Mouse (Mus musculus): ENCODE results near the gene Tubb4a. TPM values are rescaled to one million over a fixed set of nuclear protein-coding genes. Genes with fewer than 3 reads are reported as not detected.
"Not testable (repeated sequence)": the region's sequence is repeated elsewhere in the genome, so short reads cannot be mapped to it uniquely, and the experiment has no call there.

The Tubb4a gene
- 1 to 10 TPM; 1.3 to 1.4 TPM for total RNA-seq (2021)
- long read RNA-seq, experiment 1 = 0 reads
- long read RNA-seq, experiment 2 = 0 reads

DNA sequence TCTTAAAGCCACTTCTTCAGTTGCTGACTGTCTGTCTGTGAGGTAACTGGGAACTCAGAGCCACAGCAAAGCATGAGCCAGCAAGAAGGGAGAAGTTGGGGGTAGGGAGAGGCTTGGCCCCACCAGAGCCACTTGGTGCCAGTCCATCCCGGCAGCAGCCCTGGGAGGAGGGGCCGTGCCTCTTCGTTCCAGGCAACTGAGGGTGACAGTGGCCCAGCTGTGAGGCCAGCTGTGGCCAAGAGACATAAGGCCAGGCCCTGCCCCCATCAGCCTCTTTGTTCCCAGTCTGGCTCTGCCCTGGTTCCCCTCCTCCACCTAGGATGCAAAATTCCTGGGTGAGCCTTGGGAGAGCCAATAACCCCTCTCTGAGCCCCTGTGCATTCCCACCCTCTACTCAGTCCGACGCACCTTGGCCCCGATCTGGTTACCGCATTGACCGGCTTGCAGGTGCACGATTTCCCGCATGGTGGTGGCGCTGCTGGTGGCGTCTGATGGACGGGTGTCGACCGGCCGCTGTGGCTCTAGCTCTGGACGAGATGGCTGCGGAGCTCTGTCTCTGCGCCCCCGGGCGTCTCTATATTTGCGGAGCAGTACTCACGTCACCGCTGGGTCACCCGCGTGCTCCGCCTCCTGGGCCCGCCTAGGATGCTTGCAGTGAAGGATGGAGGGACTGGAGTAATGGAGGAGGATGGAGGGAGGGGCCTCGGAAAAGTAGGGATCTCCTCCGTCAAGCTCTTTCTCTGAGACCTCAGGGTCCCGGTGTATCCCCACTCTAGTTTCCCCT lies at the start of gene Tubb4a:
Gene Tubb4a, minus strand, starts transcription at position 734 of the 784 bp plus-strand sequence.
- DNase-seq = peak in 1 of 2 experiments; percentile 23
- intact Hi-C loops (cut with DNase I) = no loop called here

DNA sequence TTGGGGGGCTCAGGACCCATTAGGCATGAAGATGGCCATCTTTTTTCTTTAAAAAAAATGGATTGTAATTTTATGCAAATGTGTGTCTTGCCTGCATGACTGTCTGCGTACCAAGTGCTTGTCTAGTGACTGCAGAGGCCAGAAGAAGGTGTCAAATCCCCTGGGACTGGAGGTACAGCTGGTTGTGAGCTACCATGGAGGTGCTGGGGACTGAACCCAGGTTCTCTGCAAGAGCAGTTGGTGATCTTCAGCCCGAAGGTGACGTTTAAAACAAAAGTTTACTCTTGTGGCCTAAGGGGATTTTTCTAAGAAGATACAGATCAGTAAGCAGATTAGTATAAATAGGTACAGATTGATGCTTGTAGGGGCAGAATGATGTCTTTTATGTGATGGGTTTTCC lies 48.1 kb upstream of the Tubb4a start:
- intact Hi-C loops (cut with DNase I) = no loop called here
- no peak for DNase-seq

DNA sequence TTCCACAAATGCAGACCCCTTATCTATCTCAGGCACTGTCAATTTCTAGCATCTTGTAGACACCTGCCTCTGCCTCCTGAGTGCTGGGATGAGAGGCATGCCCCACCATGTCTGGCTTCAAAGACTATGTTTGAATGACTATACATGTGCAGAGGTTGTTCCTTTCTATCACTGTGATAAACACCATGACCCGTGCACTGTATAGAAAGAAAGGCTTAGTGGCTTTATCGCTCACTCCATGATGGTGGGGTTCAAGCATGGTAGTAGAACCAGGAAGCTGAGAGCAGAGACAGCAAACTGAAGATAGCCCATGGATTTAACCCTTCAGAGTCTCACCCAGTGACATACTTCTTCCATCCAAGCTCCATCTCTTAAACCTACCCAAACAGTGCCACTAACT lies 47.1 kb upstream of the Tubb4a start:
- intact Hi-C loops (cut with DNase I) = no loop called here
- no peak for DNase-seq

DNA sequence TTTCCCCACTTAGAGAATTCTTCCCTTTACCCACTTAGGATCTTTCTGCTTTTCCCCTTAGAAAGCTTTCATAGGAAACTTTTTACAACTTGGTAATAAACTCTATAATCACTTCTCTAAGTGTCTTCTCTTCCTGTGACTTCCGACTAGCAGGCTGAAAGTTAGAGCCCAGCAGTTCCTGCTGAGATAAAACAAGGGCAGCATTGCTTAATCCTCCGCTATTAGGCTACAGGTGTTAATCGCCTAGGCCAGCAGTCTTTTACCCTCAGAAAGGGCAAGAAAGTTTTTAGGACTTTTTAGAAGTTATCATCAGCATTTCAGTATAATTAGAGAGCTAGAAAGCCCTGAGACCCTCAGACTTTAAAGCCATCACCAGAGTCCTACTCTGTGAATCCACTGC lies 46.4 kb upstream of the Tubb4a start:
- DNase-seq; intact Hi-C loops (cut with DNase I): not testable (repeated sequence)

DNA sequence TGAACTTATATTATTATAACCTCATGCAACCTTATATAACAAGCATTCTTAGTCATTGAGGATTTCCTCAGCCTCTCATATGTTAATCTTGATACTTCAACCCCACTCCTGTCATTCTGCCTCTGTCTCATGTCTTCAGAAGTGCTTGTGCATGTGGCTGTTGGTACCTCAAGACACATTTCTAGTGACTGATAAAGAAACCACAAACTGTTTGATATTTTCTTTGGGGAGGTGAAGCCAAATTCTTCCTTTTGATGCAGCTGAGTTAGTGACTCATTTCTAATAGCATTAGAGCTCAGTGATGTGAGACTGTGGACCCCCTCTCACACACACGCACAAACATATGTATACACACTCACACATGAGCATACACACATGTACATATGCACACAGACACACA lies 44.2 kb upstream of the Tubb4a start:
- DNase-seq = no peak

DNA sequence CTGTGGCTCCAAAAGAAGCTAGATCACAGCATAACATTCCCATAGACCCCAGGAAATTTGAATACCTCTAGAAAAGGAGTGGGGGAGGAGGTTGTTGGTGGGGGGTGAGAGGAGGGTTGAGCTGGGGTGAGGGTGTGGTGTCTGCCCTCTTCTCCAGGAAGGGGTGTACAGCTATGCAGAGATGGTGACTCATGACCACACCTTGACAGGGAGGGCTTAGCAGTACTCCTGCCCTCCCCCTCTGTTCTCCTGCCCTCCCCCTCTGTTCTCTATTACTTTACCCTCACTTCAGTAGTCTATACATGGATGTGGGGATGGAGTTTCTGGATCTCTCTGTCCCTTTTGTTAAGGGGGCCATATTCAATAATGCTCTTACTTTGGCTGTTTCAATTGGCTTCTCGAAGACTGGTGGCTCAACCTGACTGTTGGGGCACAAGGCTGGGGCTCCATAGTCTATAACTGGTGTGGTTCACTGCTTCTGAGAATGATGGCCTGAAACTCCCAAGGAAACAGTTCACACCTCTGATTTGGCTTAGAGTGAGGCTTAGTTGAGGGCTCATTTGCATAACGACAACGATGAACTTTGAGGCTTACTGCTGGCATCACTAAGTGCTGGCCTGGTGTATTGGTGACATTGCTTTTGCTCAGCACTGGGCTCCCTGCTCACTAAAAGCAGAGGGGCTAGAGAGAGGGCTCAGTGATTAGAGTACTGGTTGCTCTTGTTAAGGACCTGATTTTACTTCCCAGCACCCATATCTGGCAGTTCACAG lies 38.5 kb upstream of the Tubb4a start:
- DNase-seq = no peak
- intact Hi-C loops (cut with DNase I) = no loop called here

More for the DNA sequence above, 44.2 kb upstream of the Tubb4a start:
- intact Hi-C loops (cut with DNase I) = no loop called here

DNA sequence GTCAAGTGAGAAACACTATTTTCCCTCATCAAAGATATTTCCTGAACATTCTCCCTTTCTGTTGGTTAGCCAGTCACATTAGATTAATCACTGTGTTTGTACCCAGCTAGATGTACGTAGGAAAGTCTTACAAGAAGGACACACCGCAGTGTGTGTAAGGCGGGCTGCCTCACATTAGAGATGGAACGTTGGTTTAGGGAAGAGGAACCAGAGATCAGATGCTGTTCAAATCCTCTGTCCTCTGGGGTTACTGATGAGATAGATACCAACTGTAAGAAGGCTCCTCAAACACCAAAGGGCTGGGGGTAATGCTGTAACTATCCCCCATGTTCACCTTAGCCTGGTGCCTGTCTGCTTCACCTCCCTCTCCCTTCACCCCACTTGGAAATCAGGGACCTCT lies 37.2 kb upstream of the Tubb4a start:
- DNase-seq = no peak
- intact Hi-C loops (cut with DNase I) = no loop called here

DNA sequence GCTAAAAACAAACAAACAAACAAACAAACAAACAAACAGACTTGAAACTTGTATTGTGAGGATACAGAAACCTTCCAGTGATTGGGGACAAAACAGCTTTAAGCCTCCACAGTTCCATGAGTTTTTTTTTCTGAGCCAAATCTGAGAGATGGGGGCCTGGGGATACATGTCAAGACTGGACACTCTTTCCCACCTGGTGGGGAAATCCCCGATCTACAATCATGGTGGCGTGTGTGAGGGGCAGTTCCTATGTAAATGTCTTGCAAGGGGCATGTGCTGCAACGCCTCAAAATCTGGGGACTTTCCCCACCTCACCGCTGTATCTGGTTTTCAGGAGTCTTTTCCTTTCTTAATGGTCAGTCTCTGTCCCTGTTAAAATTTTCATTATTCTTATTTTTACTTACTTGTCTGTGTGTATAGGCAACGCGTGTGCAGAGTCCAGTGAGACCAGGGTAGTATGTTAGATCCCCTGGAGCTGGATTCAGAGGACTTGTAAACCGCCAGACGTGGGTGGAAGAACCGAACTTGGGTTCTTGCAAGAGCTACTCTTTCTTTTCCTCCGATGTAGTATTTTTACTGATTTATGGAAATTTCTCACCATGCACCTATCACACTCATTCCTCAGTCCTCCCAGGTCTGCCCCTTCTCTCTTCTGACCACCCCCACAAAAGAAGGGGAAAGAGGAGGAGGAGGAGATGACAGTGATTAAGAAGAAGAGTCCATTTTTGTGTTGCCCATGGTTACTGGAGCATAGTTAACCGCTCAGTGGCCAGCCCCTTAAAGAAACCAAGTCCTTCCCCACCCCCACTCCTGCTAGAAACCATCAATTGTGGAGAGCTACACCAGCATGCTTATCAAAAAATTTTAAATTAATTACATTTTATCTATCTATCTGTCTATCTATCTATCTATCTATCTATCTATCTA lies 35.9 kb upstream of the Tubb4a start:
- intact Hi-C loops (cut with DNase I) = no loop called here
- no peak for DNase-seq

DNA sequence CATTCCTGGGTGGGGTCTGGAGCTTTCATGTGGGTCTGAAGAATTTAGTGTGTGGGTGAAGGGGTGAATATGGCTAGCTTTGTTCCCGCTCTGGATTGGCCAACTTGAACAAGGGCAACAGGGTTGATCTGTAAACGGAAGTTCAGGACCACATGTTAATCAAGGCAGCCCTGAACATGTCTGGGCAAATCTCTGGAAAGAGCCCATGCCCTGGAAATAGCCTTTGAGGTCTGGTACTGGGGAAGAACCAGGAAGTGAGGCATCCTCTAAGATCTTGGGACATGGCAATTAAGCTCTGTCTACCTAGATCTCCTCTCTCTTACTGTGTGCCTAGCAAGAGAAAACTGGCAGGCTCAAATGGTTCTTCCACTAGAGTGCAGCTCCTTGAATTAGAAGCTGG lies 34.3 kb upstream of the Tubb4a start:
- DNase-seq = no peak
- intact Hi-C loops (cut with DNase I) = no loop called here

DNA sequence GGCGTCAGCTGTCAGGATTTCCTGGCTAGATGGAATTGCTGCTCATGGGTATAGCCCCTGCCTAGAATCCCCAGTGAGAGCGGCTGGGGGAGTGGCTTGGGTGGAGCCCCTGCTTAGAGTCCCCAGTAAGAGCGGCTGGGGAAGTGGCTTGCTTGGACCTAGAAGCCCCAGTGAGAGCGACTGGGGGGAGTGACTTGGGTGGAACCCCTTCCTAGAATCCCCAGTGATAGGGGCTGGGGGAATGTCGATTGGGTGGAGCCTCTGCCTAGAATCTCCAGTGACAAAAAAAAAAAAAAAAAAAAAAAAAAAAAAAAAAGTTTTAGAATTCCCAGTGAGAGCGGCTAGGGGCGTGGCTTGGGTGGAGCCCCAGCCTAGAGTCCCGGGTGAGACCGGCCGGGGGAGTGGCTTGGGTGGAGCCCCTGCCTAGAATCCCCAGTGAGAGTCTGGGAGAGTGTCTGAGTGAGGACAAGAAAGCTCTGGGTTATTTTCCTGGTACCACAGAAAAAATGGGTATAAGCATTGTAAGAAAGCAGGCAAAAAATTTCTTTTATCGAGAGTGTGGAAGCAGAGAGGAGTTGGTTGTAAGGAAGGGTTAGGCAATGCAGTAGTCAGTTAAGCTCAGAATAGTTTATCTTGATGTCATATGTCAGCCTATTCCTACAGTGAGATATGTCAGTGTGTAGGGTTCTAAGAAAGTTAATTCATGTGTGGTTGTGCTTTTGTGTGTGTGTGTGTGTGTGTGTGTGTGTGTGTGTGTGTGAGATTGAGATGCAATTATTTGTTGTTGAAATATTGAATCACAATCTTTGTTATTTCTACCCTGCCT lies 31.2 kb upstream of the Tubb4a start:
- DNase-seq = peak in 1 of 2 experiments; percentile 12
- intact Hi-C loops (cut with DNase I) = no loop called here

DNA sequence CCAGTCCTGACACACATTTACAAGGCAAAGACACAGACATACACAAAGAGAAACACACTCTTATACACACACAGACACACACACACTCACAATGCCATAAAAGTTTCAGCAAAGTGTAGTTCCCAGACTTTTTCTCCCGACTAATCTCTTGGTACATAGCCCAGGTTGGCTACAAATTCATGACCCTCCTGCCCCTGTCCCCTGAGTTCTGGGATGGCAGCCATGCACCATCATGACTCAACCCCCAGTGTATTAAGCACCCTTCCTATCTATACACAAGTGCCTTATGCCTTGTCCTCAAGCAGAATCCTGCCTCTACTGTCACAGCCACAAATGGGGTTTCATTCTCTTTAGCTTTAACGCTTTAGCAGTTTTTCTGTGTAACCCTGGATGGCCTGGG lies 29.2 kb upstream of the Tubb4a start:
- DNase-seq = no peak
- intact Hi-C loops (cut with DNase I) = no loop called here

DNA sequence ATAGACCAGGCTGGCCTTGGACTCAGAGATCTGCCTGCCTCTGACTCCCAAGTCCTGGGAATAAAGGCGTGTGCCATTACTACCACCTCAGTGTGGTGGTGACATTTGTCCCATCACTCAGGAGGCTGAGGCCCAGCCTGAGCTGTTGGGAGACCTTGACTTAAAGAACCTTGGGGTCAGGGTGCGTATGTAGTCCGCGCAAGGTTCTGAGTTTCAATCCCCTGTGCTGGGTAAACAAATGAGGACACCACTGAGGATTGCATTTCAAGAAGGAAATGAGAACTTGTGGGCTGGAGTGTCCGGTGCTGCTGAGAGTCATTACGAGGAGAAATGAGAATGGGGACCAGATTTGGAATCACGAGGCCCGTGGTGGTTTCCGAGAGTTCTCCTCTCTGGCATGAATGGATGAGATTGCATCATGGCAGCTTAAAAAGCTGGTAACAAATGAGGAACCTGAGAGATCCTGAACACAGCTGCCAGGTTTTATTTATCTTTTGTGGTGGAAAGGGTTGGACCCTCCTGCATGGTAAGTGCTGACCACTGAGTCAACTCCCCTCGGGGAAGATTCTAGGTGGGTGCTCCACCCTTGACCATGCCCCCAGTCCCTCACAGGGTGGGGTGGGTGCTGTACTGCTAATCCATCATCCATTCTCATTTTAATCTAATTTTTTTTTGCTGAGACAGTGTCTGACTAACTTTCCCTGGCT lies 25.3 kb upstream of the Tubb4a start:
- DNase-seq = no peak
- intact Hi-C loops (cut with DNase I) = no loop called here

DNA sequence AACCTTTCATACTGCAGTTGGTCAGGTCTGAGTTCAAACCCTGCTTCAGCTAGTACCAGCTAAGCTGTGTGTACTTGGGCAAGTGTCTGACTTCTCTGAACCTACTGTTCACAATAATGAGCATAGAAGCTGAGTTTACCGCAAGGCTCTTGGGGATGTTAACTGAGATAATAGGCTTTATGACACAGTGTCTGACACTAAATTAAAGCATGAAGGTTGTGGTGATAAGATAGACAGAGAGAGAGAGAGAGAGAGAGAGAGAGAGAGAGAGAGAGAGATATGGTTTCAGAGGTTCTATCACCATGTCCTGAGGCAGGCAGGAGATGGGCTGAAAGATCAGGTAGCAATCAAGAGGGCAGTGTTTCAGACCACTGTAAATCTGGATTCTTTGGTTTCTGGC lies 22.4 kb upstream of the Tubb4a start:
- no peak for DNase-seq
- intact Hi-C loops (cut with DNase I) = no loop called here

DNA sequence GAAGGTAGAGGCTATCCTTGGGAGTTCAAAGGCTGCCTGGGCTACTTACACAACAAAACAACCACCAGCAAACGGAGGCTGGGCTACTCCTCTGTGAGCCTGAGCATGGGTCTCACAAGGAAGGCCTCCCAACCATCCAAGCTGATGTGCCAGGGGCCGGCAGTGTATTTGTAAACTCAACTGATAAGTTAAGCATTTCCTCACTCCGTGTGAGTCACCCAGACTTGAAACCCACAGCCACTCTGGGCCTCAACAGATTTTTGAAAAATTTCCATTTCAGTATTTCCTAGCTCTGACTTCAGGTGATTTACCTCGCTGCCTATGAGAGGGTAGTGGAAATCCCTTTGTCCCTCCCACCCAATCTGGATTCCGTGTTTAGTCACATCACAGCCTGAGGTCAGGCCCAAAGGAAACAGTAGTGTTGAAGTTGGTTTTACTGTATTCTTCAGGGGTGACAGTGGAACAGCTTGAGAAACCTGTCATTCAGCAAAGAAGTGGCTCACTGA lies 21.1 kb upstream of the Tubb4a start:
- intact Hi-C loops (cut with DNase I) = no loop called here

DNA sequence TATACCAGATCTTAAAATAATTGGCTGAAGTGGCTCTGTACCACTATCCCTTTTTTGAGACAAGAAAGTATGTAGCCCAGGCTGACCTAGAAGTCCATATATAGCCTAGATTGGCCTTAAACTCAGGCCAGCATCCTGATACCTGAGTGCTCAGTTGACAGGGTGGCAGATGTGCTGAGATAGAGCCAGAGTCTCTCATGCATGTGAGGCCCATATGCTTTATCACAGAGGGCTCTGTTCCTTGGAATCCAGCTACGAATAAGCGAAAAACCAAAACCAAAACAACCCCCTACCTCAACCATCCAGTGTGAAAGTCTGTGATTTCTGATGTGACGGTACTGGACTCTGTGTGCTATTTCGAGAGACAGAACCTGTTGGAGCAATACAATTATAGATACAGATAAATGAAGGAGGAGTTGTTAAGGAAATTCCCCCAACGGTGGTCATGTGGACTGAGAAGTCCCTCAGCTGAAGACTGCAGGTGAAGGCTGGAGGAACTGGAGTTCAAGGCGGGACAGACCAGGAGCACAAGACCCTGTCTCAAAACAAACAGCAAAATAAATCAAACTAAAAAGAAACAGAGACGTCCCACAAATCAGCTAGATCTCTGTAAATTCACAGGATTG lies 20.6 kb upstream of the Tubb4a start:
- intact Hi-C loops (cut with DNase I) = no loop called here
- DNase-seq = no peak

More for the DNA sequence above, 21.1 kb upstream of the Tubb4a start:
- no peak for DNase-seq

DNA sequence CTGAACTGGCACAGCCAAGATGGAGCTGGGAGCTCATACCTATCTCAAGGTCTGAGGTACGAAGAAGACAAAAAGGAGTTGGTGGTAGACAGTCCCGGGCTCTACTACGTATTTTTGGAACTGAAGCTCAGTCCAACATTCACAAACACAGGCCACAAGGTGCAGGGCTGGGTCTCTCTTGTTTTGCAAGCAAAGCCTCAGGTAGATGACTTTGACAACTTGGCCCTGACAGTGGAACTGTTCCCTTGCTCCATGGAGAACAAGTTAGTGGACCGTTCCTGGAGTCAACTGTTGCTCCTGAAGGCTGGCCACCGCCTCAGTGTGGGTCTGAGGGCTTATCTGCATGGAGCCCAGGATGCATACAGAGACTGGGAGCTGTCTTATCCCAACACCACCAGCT lies 19.5 kb upstream of the Tubb4a start:
- intact Hi-C loops (cut with DNase I) = no loop called here
- DNase-seq = no peak

DNA sequence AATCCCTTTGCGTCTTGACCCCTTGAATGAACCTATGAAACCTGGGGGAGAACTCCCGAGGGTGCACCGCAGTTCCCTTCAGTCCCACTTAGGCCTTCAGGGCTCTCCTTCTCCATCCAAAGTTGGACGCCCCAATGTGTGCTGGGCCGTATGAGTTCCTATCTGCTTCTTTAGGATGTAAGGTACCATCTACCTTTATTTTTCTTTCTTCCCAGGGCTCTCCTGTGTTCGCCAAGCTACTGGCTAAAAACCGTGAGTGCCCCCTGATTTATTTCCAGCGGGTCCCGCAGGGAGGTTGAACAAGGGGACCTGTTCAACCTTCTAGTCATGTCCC lies 18.4 kb upstream of the Tubb4a start:
- no peak for DNase-seq
- intact Hi-C loops (cut with DNase I) = no loop called here

DNA sequence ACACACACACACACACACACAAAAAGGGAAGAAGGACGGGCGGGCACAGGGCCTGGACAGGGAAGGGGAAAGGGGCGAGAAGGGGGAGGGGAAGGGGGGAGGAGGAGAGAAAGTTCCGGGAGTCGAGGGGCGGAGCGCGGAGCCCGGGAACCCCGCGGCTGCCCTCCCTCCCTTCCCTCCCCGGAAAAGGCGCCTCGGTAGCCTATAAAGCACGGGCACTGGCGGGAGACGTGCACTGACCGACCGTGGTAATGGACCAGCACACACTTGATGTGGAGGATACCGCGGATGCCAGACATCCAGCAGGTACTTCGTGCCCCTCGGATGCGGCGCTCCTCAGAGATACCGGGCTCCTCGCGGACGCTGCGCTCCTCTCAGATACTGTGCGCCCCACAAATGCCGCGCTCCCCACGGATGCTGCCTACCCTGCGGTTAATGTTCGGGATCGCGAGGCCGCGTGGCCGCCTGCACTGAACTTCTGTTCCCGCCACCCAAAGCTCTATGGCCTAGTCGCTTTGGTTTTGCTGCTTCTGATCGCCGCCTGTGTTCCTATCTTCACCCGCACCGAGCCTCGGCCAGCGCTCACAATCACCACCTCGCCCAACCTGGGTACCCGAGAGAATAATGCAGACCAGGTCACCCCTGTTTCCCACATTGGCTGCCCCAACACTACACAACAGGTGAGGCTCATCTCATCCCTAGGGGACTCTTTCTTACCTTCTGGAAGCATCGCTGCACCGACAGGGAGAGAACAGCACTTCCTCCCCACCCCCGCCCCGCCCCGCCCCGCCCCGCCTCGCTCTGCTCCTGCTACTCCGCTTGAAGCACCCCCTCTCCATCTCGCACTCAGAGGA lies 17.8 kb upstream of the Tubb4a start, which contains the start of gene Tnfsf9:
Gene Tnfsf9, plus strand, starts transcription at position 145 of the 854 bp plus-strand sequence.
- DNase-seq = peak in 1 of 2 experiments; percentile 33
- intact Hi-C loops (cut with DNase I) = no loop called here

Measured in gastrocnemius, postnatal 36 days (tissue).